Mouse (Mus musculus) C2C12 (cell line): ENCODE measurements around the gene Ccnd3.

Experiments
- CEBPB ChIP-seq: IDR thresholded peaks from one replicate; pipeline ENCODE4 v1.6.1; 2011; ENCODE audit warnings: low read depth, mild to moderate bottlenecking, control low read depth, moderate library complexity
- CTCF ChIP-seq: IDR thresholded peaks from one replicate; pipeline ENCODE4 v1.5.1; 2011; ENCODE audit not compliant: control insufficient read depth, insufficient read depth, insufficient read length
- MAX ChIP-seq: IDR thresholded peaks from one replicate; pipeline ENCODE4 v1.6.1; 2011; ENCODE audit warnings: mild to moderate bottlenecking, control low read depth
- MYOD1 ChIP-seq: IDR thresholded peaks from one replicate; pipeline ENCODE4 v1.6.1; 2011; ENCODE audit warnings: low read depth; ENCODE audit not compliant: control insufficient read depth, insufficient read length
- MYOG ChIP-seq: IDR thresholded peaks from one replicate; pipeline ENCODE4 v1.6.1; 2011; ENCODE audit not compliant: control insufficient read depth, insufficient read length; ENCODE audit errors: extremely low read depth
- USF1 ChIP-seq: IDR thresholded peaks from one replicate; pipeline ENCODE4 v1.6.1; 2011; ENCODE audit warnings: low read depth, mild to moderate bottlenecking, control low read depth, moderate library complexity

GRCm38 (mm10) chr17:47629717-47630677 is 125.1 kb downstream of the Ccnd3 start:
- TF ChIP-seq CTCF = no peak
- no peak for TF ChIP-seq USF1
- no peak for TF ChIP-seq CEBPB
- TF ChIP-seq MYOG = no peak
- TF ChIP-seq MAX = no peak
- TF ChIP-seq MYOD1 = no peak
